Mouse (Mus musculus): ENCODE results near the gene Krtap6-1. TPM values are rescaled to one million over a fixed set of nuclear protein-coding genes. Genes with fewer than 3 reads are reported as not detected.
"Not testable (repeated sequence)": the region's sequence is repeated elsewhere in the genome, so short reads cannot be mapped to it uniquely, and the experiment has no call there.

Gene Krtap6-1
- total RNA-seq (2021), result not detected

DNA sequence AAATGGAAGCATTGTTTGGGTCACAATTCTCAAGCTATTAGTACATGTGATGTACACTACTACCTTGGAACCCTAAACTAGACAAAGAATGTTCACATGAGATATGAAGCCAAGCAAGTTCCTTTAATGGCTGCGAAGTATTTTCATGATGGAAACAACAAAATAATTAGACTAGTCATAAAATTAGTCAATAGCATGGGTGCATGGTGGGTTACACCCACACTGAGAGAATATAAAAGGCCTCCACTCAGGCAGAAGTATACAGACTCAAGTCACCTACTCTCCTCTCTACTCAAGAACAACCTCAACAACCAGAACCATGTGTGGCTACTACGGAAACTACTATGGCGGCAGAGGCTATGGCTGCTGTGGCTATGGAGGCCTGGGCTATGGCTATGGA lies at the start of gene Krtap6-1:
Gene Krtap6-1, plus strand, starts transcription at position 301 of the 400 bp plus-strand sequence.
- intact Hi-C loops (cut with DNase I); DNase-seq (ENCODE audit: low spot score): not testable (repeated sequence)

DNA sequence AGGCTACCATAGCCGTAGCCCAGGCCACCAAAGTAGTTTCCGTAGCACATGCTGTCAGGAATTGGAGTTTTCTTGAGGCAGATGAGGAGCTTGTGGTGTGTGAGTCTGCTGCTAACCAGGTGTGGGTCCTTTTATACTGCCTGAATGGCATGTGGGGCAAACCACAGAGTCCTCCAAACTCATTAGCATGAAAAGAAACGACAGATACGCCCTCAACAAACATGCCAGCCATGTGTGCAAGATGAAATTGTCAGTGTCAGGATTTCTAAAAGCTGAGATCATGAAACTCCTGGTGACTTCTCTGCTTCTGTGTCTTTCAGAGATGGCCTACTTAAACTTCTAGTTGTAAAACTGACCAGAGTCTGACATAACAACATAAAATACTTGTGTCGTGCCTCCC lies 20.8 kb upstream of the Krtap6-1 start, which contains the start of gene Krtap22-2:
Gene Krtap22-2, minus strand, starts transcription at position 101 of the 400 bp plus-strand sequence.
- DNase-seq (ENCODE audit: low spot score), result no peak
- intact Hi-C loops (cut with DNase I), result no loop called here

DNA sequence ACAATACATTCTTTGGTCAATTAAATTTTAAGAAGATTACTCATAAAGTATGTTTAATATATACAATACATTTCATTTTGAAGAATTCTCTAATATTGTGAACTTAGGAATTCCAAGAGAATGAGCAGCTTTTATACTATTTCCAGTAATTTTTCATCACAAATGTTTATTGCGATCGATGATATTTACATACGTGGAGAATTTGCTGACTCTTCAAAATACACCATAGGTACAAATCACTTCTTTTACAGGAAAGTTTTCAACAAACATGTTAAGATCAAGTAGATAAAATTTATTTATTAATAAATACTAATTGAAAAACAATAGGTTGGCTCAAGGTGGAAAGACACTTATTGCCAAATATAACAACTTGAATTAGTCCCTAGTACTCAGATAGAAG lies 17.5 kb upstream of the Krtap6-1 start:
- intact Hi-C loops (cut with DNase I), result no loop called here
- DNase-seq (ENCODE audit: low spot score), result no peak

- DNase-seq (ENCODE audit: low spot score); intact Hi-C loops (cut with DNase I): not testable (repeated sequence)
Measured at GRCm38 (mm10) chr16:89014984-89015383, 16.5 kb upstream of the Krtap6-1 start, which contains the start of gene Gm10229. Gene Gm10229, plus strand, starts transcription at chr16:89015284.

DNA sequence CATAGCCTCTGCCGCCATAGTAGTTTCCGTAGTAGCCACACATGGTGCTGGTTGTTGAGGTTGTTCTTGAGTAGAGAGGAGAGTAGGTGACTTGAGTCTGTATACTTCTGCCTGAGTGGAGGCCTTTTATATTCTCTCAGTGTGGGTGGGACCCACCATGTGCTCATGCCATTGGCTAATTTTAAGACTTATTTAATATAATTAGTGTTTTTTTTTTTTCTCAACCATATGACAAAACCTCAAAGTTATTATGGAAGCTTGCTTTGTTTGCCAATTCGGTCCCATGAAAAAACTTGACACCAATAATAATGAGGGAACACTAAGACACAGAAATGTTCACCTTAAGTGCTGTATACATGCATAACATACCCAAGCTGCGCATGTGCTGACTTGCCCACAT lies 9.9 kb downstream of the Krtap6-1 start, which contains the start of gene Gm10228:
Gene Gm10228, minus strand, starts transcription at position 101 of the 400 bp plus-strand sequence.
- intact Hi-C loops (cut with DNase I); DNase-seq (ENCODE audit: low spot score): not testable (repeated sequence)

- no peak for DNase-seq (ENCODE audit: low spot score)
- intact Hi-C loops (cut with DNase I), result no loop called here
Measured at GRCm38 (mm10) chr16:89047783-89048182, 16.3 kb downstream of the Krtap6-1 start, which contains the start of gene Krtap6-5. Gene Krtap6-5, minus strand, starts transcription at chr16:89047883.

- DNase-seq (ENCODE audit: low spot score); intact Hi-C loops (cut with DNase I): not testable (repeated sequence)
Measured at GRCm38 (mm10) chr16:89063902-89064301, 32.4 kb downstream of the Krtap6-1 start, which contains the start of gene 1110025L11Rik. Gene 1110025L11Rik, minus strand, starts transcription at chr16:89064002.

DNA sequence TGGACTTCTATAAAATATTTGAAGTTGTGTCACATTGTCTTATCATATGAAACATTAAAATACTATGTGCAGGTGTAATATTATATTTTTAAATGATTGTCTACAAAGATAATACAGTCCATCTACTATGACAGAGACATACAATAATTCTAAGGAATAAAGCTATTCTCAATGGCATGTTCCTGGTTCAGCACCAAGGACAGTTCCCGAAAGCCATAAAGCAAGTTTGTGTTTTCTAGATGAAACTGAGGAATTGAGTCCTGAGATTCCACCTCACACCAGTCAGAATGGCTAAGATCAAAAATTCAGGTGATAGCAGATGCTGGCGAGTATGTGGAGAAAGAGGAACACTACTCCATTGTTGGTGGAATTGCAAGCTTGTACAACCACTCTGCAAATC lies 39.5 kb downstream of the Krtap6-1 start:
- DNase-seq (ENCODE audit: low spot score); intact Hi-C loops (cut with DNase I): not testable (repeated sequence)

Other genes starting within 250 kb of the Krtap6-1 start
- gene Gm20741, start 219.5 kb upstream of the Krtap6-1 start, total RNA-seq (2021), result not detected
- gene Krtap15, start 211.5 kb upstream of the Krtap6-1 start, total RNA-seq (2021), result not detected
- gene Krtap14, start 205.6 kb upstream of the Krtap6-1 start, total RNA-seq (2021), result not detected
- not detected for gene Krtap19-1, start 162.3 kb upstream of the Krtap6-1 start, total RNA-seq (2021)
- not detected for gene Krtap19-2, start 157.4 kb upstream of the Krtap6-1 start, total RNA-seq (2021)
- gene Krtap19-3, start 153.7 kb upstream of the Krtap6-1 start, total RNA-seq (2021), result not detected
- gene Krtap19-4, start 146.6 kb upstream of the Krtap6-1 start, total RNA-seq (2021), result not detected
- gene Krtap19-5, start 135.2 kb upstream of the Krtap6-1 start, total RNA-seq (2021), result not detected
- not detected for gene Krtap19-9b, start 99.4 kb upstream of the Krtap6-1 start, total RNA-seq (2021)
- not detected for gene Krtap16-3, start 68.8 kb upstream of the Krtap6-1 start, total RNA-seq (2021)
- not detected for gene Krtap22-2, start 20.9 kb upstream of the Krtap6-1 start, total RNA-seq (2021)
- gene Gm10229, start 16.4 kb upstream of the Krtap6-1 start, total RNA-seq (2021), result not detected
- not detected for gene Gm10228, start 9.8 kb downstream of the Krtap6-1 start, total RNA-seq (2021)
- not detected for gene Krtap6-5, start 16.2 kb downstream of the Krtap6-1 start, total RNA-seq (2021)
- not detected for gene 1110025L11Rik, start 32.3 kb downstream of the Krtap6-1 start, total RNA-seq (2021)
- not detected for gene Krtap6-3, start 52.3 kb downstream of the Krtap6-1 start, total RNA-seq (2021)
- not detected for gene Gm6358, start 109.2 kb downstream of the Krtap6-1 start, total RNA-seq (2021)
- gene Gm10061, start 119.4 kb downstream of the Krtap6-1 start, total RNA-seq (2021), result not detected
- gene Gm9789, start 126.3 kb downstream of the Krtap6-1 start, total RNA-seq (2021), result not detected
- gene Gm7735, start 137.8 kb downstream of the Krtap6-1 start, total RNA-seq (2021), result not detected
- gene 1110057P08Rik, start 143.0 kb downstream of the Krtap6-1 start, total RNA-seq (2021), result not detected
- not detected for gene Krtap20-2, start 174.2 kb downstream of the Krtap6-1 start, total RNA-seq (2021)